Mouse (Mus musculus) myocyte (in vitro differentiated cells): ENCODE data around the gene Rapgef2.

Source experiments
- POLR2A ChIP-seq: IDR thresholded peaks from one replicate; pipeline ENCODE4 v1.6.1; 2011; ENCODE audit warnings: low read depth, mild to moderate bottlenecking, control low read depth, moderate library complexity; ENCODE audit not compliant: insufficient read length
- TCF12 ChIP-seq: IDR thresholded peaks from one replicate; pipeline ENCODE4 v1.6.1; 2011; ENCODE audit warnings: mild to moderate bottlenecking, control low read depth; ENCODE audit not compliant: poor library complexity, insufficient read depth, severe bottlenecking

- TF ChIP-seq POLR2A: no peak
- TF ChIP-seq TCF12: no peak
These were observed 80.3 kb downstream of the Rapgef2 start for GRCm38 (mm10) chr3:79205981-79206380.
